Mouse (Mus musculus) bone marrow, adult 2 months (tissue): Measurements from ENCODE around the gene Spic.

Source experiments
- CTCF ChIP-seq: fragments of 200-500 bp; IDR thresholded peaks from 2 replicates; pipeline ENCODE4 v1.5.1; 2011; ENCODE audit warnings: low read length, control low read depth; ENCODE audit not compliant: control insufficient read depth, insufficient read depth
- POLR2A ChIP-seq: fragments of 200-500 bp; IDR thresholded peaks from 2 replicates; pipeline ENCODE4 v1.6.1; 2011; ENCODE audit warnings: low read depth, mild to moderate bottlenecking, control low read depth, low read length, borderline replicate concordance; ENCODE audit not compliant: control insufficient read depth

- TF ChIP-seq POLR2A (no peak), CTCF (no peak)
These were observed 58.6 kb downstream of the Spic start for GRCm38 (mm10) chr10:88626176-88626575.
